Mouse (Mus musculus): ENCODE data around the gene Bivm. TPM values are rescaled to one million over a fixed set of nuclear protein-coding genes. Genes with fewer than 3 reads are reported as not detected.

Bivm gene
- total and polyA plus RNA-seq, 3 experiments, result 11.8 to 27.2 TPM; not detected in 1

DNA sequence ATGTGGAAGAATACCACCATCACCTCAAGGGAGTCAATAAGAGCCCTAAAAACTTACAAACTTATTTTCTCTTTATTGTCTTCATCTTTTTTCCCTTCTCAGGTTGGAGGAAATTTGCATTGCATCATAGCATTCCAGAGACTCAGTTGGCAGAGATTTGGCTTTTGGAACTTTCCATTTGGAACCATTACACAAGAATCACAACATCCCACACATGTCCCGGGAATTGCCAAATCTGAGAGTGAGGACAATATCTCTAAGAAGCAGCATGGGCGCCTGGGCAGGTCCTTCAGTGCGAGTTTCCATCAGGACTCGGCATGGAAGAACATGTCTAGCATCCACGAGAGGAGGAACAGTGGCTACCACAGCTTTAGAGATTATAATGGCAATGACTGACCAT, 24.0 kb downstream of the Bivm start:
- Histone ChIP-seq H3K9ac (ENCODE audit: control insufficient read depth, low read depth, low read length, poor library complexity, severe bottlenecking) (no peak overlapping the region), H3K4me1 (ENCODE audit: control insufficient read depth in 1 of 2, insufficient read depth in 2 of 2, low read length in 2 of 2) (peaks cover 5 to 18% of the 10 kb centered on the region in 2 experiments), H3K36me3 (ENCODE audit: control insufficient read depth in 1 of 2, insufficient read depth in 2 of 2, low read length in 2 of 2) (peaks cover 0 to 23% of the 10 kb centered on the region in 2 experiments; a peak in 3 of 4 replicates), H3K27ac (ENCODE audit: control insufficient read depth, low read depth, low read length) (no peak overlapping the region), H3K27me3 (ENCODE audit: control insufficient read depth in 1 of 2, insufficient read depth in 2 of 2, low read length in 2 of 2) (no peaks in the 10 kb centered on the region), H3K4me3 (ENCODE audit: control insufficient read depth in 1 of 2, insufficient read depth in 1 of 2, low read depth in 2 of 2, low read length in 2 of 2) (no peak overlapping the region), H3K9me3 (replicated peaks; ENCODE audit: insufficient read depth, low read length) (no peaks in the 10 kb centered on the region), H3K79me2 (ENCODE audit: control insufficient read depth, insufficient read depth, low read length, poor library complexity) (no peaks in the 10 kb centered on the region)
- TF ChIP-seq ZMIZ1 (IDR thresholded peaks at IDR 0.05; ENCODE audit: low read depth, low read length) (no peak), USF2 (IDR thresholded peaks at IDR 0.05; ENCODE audit: borderline replicate concordance in 1 of 2, insufficient read depth in 1 of 2, low read depth in 1 of 2, low read length in 2 of 2) (no peak), HCFC1 (IDR thresholded peaks at IDR 0.05; ENCODE audit: low read depth, low read length) (no peak), TCF12 (IDR thresholded peaks at IDR 0.05; ENCODE audit: low read depth, low read length) (no peak)
- no peak for DNase-seq (ENCODE audit: low read depth, low spot score)

DNA sequence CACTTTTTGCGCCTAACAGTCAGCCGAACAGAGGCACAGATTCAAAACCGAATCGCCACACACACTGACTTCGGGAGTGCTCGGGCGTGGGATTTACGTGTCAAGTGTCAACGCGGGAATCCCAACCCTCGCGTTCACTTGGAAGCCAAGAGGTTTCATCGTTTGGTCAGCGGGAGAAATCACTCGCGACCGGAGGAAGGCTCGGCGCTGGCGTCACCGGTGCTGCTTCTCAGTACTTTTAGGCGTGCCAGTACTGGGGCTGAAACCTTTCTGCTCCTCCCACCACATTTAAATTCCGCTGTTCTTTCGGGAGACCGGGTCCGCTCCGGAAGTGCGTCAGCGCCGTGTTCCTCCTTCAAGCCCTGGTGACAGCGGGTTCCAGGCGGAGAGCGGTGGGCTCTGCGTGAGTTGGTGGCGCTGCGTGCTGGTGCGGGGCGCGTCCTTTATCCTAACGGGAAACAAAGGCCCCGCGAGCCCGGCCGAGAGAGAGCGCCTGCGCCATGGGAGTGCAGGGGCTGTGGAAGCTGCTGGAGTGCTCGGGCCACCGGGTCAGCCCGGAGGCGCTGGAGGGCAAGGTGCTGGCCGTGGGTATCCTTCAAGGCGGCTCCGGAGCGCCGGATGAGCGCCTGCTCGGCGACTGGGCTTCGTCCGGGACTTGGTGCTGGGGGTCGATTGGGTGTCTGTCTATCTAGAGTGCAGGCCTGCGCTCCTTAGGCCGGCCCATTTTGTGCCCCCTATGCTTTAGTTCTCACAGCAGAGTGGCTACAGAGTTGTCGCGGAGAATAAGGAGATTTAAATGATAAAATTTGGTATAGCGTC, 29.0 kb downstream of the Bivm start, which contains the start of gene Ercc5:
TSS of gene Ercc5 (plus strand) at position 182 of the 819 bp plus-strand sequence.
- peak; percentile 95 for DNase-seq (ENCODE audit: low read depth, low spot score)
- H3K4me3 ChIP-seq (ENCODE audit: control insufficient read depth in 1 of 2, insufficient read depth in 1 of 2, low read depth in 2 of 2, low read length in 2 of 2), result peak within 1 kb of the TSS; percentile 74 to 98
- peaks cover 0 to 10% of the 10 kb centered on the region in 2 experiments; a peak in 2 of 4 replicates for H3K36me3 ChIP-seq (ENCODE audit: control insufficient read depth in 1 of 2, insufficient read depth in 2 of 2, low read length in 2 of 2)
- peak within 1 kb of the TSS; percentile 70 for H3K27ac ChIP-seq (ENCODE audit: control insufficient read depth, low read depth, low read length)
- TF ChIP-seq SMC3 (IDR thresholded peaks at IDR 0.05; ENCODE audit: low read depth, low read length) (no peak), JUND (IDR thresholded peaks at IDR 0.05; ENCODE audit: low read depth, low read length) (no peak), MEF2A (IDR thresholded peaks at IDR 0.05; ENCODE audit: extremely low read depth, insufficient replicate concordance, low read depth, low read length, poor library complexity, severe bottlenecking) (no peak), ELF1 (IDR thresholded peaks at IDR 0.05; ENCODE audit: low read depth, low read length) (peak; percentile 64), NRF1 (IDR thresholded peaks at IDR 0.05; ENCODE audit: insufficient read depth, low read depth, low read length, poor library complexity, severe bottlenecking) (no peak), MYC (IDR thresholded peaks at IDR 0.05; ENCODE audit: low read depth, low read length) (no peak; the same call in 1 of the 2 replicates), TCF12 (IDR thresholded peaks at IDR 0.05; ENCODE audit: low read depth, low read length) (0 out of 2 replicates have a peak, but pooled peaks have one; percentile 34), POLR2AphosphoS5 (IDR thresholded peaks at IDR 0.05; ENCODE audit: borderline replicate concordance, low read depth, low read length) (0 out of 2 replicates have a peak, but pooled peaks have one; percentile 43), E2F4 (IDR thresholded peaks at IDR 0.05; ENCODE audit: borderline replicate concordance, low read depth, low read length) (peak; percentile 60; the same call in 1 of the 2 replicates), HCFC1 (IDR thresholded peaks at IDR 0.05; ENCODE audit: low read depth, low read length) (peak; percentile 75), NELFE (IDR thresholded peaks at IDR 0.05; ENCODE audit: low read depth, low read length) (peak; percentile 86), POLR2A (IDR thresholded peaks at IDR 0.05; ENCODE audit: control insufficient read depth in 1 of 2, insufficient read depth in 1 of 2, low read depth in 1 of 2, low read length in 2 of 2, poor library complexity in 1 of 2) (peak; percentile 88 to 89), KAT2A (conservative IDR thresholded peaks at IDR 0.05; ENCODE audit: low read depth, low read length) (no peak), RCOR1 (IDR thresholded peaks at IDR 0.05; ENCODE audit: low read depth, low read length) (0 out of 2 replicates have a peak, but pooled peaks have one; percentile 29), BHLHE40 (IDR thresholded peaks at IDR 0.05; ENCODE audit: borderline replicate concordance, low read depth, low read length) (no peak), CHD2 (IDR thresholded peaks at IDR 0.05; ENCODE audit: low read length) (0 out of 2 replicates have a peak, but pooled peaks have one; percentile 22), SIN3A (IDR thresholded peaks at IDR 0.05; ENCODE audit: low read length) (peak; percentile 70), POLR2AphosphoS2 (IDR thresholded peaks at IDR 0.05; ENCODE audit: low read length) (peak; percentile 90), TBP (IDR thresholded peaks at IDR 0.05; ENCODE audit: low read depth, low read length) (peak; percentile 54), TAL1 (IDR thresholded peaks at IDR 0.05; ENCODE audit: low read length) (no peak), MXI1 (IDR thresholded peaks at IDR 0.05; ENCODE audit: low read depth, low read length) (peak; percentile 63)
- peaks cover 2% of the 10 kb centered on the region; the same call in 1 of the 2 replicates for H3K79me2 ChIP-seq (ENCODE audit: control insufficient read depth, insufficient read depth, low read length, poor library complexity)
- no peaks in the 10 kb centered on the region for H3K27me3 ChIP-seq (ENCODE audit: control insufficient read depth in 1 of 2, insufficient read depth in 2 of 2, low read length in 2 of 2)
- peak within 1 kb of the TSS; percentile 91 for H3K9ac ChIP-seq (ENCODE audit: control insufficient read depth, low read depth, low read length, poor library complexity, severe bottlenecking)
- H3K4me1 ChIP-seq (ENCODE audit: control insufficient read depth in 1 of 2, insufficient read depth in 2 of 2, low read length in 2 of 2), result peaks cover 2 to 5% of the 10 kb centered on the region in 2 experiments; a peak in 3 of 4 replicates
- no peaks in the 10 kb centered on the region for H3K9me3 ChIP-seq (replicated peaks; ENCODE audit: insufficient read depth, low read length)
